Mouse (Mus musculus) bone marrow, adult 2 months (tissue): ENCODE results near the gene Il11.

Experiments
- CTCF ChIP-seq: fragments of 200-500 bp; IDR thresholded peaks from 2 replicates; pipeline ENCODE4 v1.5.1; 2011; ENCODE audit warnings: low read length, control low read depth; ENCODE audit not compliant: control insufficient read depth, insufficient read depth
- POLR2A ChIP-seq: fragments of 200-500 bp; IDR thresholded peaks from 2 replicates; pipeline ENCODE4 v1.6.1; 2011; ENCODE audit warnings: low read depth, mild to moderate bottlenecking, control low read depth, low read length, borderline replicate concordance; ENCODE audit not compliant: control insufficient read depth

DNA sequence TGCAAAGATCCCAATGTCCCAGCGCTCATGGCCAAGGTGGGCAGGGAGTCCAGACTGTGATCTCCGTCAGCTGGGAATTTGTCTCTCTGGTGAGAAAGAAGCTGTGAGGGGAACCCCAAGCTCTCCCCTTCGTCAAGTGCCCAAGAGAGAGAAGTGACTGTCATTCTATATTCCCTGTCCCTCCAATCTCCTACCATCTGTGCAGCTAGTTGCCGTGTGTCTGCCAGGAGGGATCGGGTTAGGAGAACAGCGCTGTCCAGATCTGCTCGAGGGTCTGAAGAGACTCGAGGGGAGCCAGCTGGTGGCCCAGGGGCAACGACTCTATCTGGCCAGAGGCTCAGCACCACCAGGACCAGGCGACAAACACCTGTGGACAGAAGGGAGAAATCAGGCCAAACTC, 6.5 kb downstream of the Il11 start:
- TF ChIP-seq CTCF, result no peak
- TF ChIP-seq POLR2A, result no peak
